ENCODE assay signal across 14 mouse cellular contexts in genomic region chr16:4551885-4552284, GRCm38 (mm10). TPM values are rescaled to one million over a fixed set of nuclear protein-coding genes. Genes with fewer than 3 reads are reported as not detected.
DNase-seq lines count a peak whose midpoint lies in the region; ATAC-seq and TF ChIP-seq lines count a peak whose summit lies in the region.
"Had no signal": no experiment of that assay in that cellular context is flagged by ENCODE, and none has a peak within 500 bp of the region (broad histone marks: within the 10 kb centered on the region; RNA-seq: fewer than 3 reads in every experiment).

No protein-coding gene starts in this region.

- H3K9ac ChIP-seq in intestine, embryonic 14.5 days (ENCODE audit: low read length): no peak overlapping the region
- H3K9ac ChIP-seq in intestine, postnatal 0 days (ENCODE audit: low read depth, low read length): no peak overlapping the region
- H3K9ac ChIP-seq in intestine, embryonic 16.5 days (ENCODE audit: low read depth, low read length): peak overlapping the region; percentile 55; the same call in 1 of the 2 replicates
- 0 out of 2 replicates have a peak overlapping the region, but pooled peaks have one; percentile 59 for H3K9ac ChIP-seq in liver, postnatal 0 days (replicated peaks)

- TF ChIP-seq EP300 in liver, postnatal 0 days (IDR thresholded peaks at IDR 0.05; ENCODE audit: low read depth): no peak

- no peaks in the 10 kb centered on the region for H3K9me3 ChIP-seq in intestine, embryonic 14.5 days (ENCODE audit: control insufficient read depth, low read length)
- no peaks in the 10 kb centered on the region for H3K9me3 ChIP-seq in intestine, postnatal 0 days (ENCODE audit: control insufficient read depth)
- no peaks in the 10 kb centered on the region for H3K9me3 ChIP-seq in embryonic facial prominence, embryonic 10.5 days
- no peaks in the 10 kb centered on the region for H3K9me3 ChIP-seq in intestine, embryonic 16.5 days (ENCODE audit: control insufficient read depth, low read length)
- no peaks in the 10 kb centered on the region for H3K9me3 ChIP-seq in liver, postnatal 0 days (ENCODE audit: low read length)
- H3K9me3 ChIP-seq: hindbrain, embryonic 13.5 days; neural tube, embryonic 13.5 days had no signal

- 0 out of 2 replicates have a peak overlapping the region, but pooled peaks have one; percentile 87 for H3K27ac ChIP-seq in intestine, embryonic 14.5 days (ENCODE audit: low read depth)
- H3K27ac ChIP-seq in intestine, postnatal 0 days (ENCODE audit: low read depth, low read length): no peak overlapping the region
- H3K27ac ChIP-seq in embryonic facial prominence, embryonic 10.5 days (replicated peaks): peak overlapping the region; percentile 89
- H3K27ac ChIP-seq in intestine, embryonic 16.5 days (ENCODE audit: low read length): peak overlapping the region; percentile 92
- no peak overlapping the region for H3K27ac ChIP-seq in liver, postnatal 0 days (ENCODE audit: low read depth)
- no peak overlapping the region for H3K27ac ChIP-seq in thymus, adult 2 months (ENCODE audit: control insufficient read depth, insufficient read depth, low read length)
- H3K27ac ChIP-seq: hindbrain, embryonic 13.5 days had no signal

- WGBS in intestine, embryonic 14.5 days: 88% methylated on average over 12 of the region's 12 CpGs
- WGBS in intestine, postnatal 0 days: 87% methylated on average over 12 of the region's 12 CpGs
- WGBS in embryonic facial prominence, embryonic 10.5 days: 91% methylated on average over 12 of the region's 12 CpGs
- WGBS in intestine, embryonic 16.5 days: 87% methylated on average over 12 of the region's 12 CpGs
- 84% methylated on average over 12 of the region's 12 CpGs for WGBS in liver, postnatal 0 days (ENCODE audit: insufficient replicate concordance)
- WGBS in thymus, adult 2 months: 97% methylated on average over 12 of the region's 12 CpGs

- no peak for DNase-seq in intestine, embryonic 14.5 days (ENCODE audit: low spot score)
- DNase-seq in embryonic facial prominence, embryonic 10.5 days (ENCODE audit: low spot score): no peak
- DNase-seq in liver, postnatal 0 days: no peak
- DNase-seq in thymus, adult 2 months: no peak
- DNase-seq in left cerebral cortex, adult 8-10 months (ENCODE audit: low spot score in 2 of 2): no peak
- DNase-seq: adrenal gland, adult 2 months; cerebellum, postnatal 25 days; kidney, adult 9 months; lung, postnatal 36 days had no signal

- no peak overlapping the region for H3K4me3 ChIP-seq in intestine, embryonic 14.5 days (ENCODE audit: low read depth, low read length)
- H3K4me3 ChIP-seq in intestine, postnatal 0 days (ENCODE audit: low read depth, low read length): no peak overlapping the region
- peak overlapping the region; percentile 42; the same call in 1 of the 2 replicates for H3K4me3 ChIP-seq in embryonic facial prominence, embryonic 10.5 days
- no peak overlapping the region for H3K4me3 ChIP-seq in intestine, embryonic 16.5 days (ENCODE audit: low read length)
- no peak overlapping the region for H3K4me3 ChIP-seq in liver, postnatal 0 days (ENCODE audit: low read depth, low read length)
- no peak overlapping the region for H3K4me3 ChIP-seq in thymus, adult 2 months (ENCODE audit: control insufficient read depth, insufficient read depth, low read length)
- H3K4me3 ChIP-seq: hindbrain, embryonic 13.5 days; neural tube, embryonic 13.5 days had no signal

- H3K27me3 ChIP-seq in intestine, embryonic 14.5 days (replicated peaks; ENCODE audit: control insufficient read depth, insufficient read depth, low read length): no peaks in the 10 kb centered on the region
- H3K27me3 ChIP-seq in intestine, postnatal 0 days (replicated peaks; ENCODE audit: control insufficient read depth, insufficient read depth, low read length): no peaks in the 10 kb centered on the region
- no peaks in the 10 kb centered on the region for H3K27me3 ChIP-seq in embryonic facial prominence, embryonic 10.5 days (replicated peaks; ENCODE audit: low read depth, poor library complexity, severe bottlenecking)
- no peaks in the 10 kb centered on the region for H3K27me3 ChIP-seq in intestine, embryonic 16.5 days (replicated peaks; ENCODE audit: control insufficient read depth, insufficient read depth, low read length)
- no peaks in the 10 kb centered on the region for H3K27me3 ChIP-seq in liver, postnatal 0 days (ENCODE audit: insufficient read depth, low read length)
- no peaks in the 10 kb centered on the region for H3K27me3 ChIP-seq in thymus, adult 2 months (ENCODE audit: control insufficient read depth, insufficient read depth, low read length)
- H3K27me3 ChIP-seq: hindbrain, embryonic 13.5 days; neural tube, embryonic 13.5 days had no signal

- ATAC-seq in intestine, embryonic 14.5 days (replicated peaks; ENCODE audit: low FRiP score, low TSS enrichment, low read depth): no peak
- ATAC-seq in intestine, postnatal 0 days: no peak
- ATAC-seq in intestine, embryonic 16.5 days: no peak
- no peak for ATAC-seq in liver, postnatal 0 days
- ATAC-seq: CD4-positive, CD25-positive, alpha-beta regulatory T cell, adult 4 months had no signal

- H3K4me2 ChIP-seq in intestine, embryonic 14.5 days (ENCODE audit: low read length): no peak overlapping the region
- no peak overlapping the region for H3K4me2 ChIP-seq in intestine, postnatal 0 days (replicated peaks; ENCODE audit: low read depth)
- no peak overlapping the region for H3K4me2 ChIP-seq in intestine, embryonic 16.5 days (ENCODE audit: low read depth, low read length)
- H3K4me2 ChIP-seq in liver, postnatal 0 days (ENCODE audit: low read depth, low read length): peak overlapping the region; percentile 67; the same call in 1 of the 2 replicates
- H3K4me2 ChIP-seq: hindbrain, embryonic 13.5 days; neural tube, embryonic 13.5 days had no signal

- peaks cover 31% of the 10 kb centered on the region for H3K4me1 ChIP-seq in intestine, embryonic 14.5 days (replicated peaks; ENCODE audit: control insufficient read depth, insufficient read depth, low read length)
- H3K4me1 ChIP-seq in intestine, postnatal 0 days (replicated peaks; ENCODE audit: control insufficient read depth, insufficient read depth, low read length): peaks cover 16% of the 10 kb centered on the region
- peaks cover 45% of the 10 kb centered on the region for H3K4me1 ChIP-seq in embryonic facial prominence, embryonic 10.5 days
- peaks cover 37% of the 10 kb centered on the region for H3K4me1 ChIP-seq in intestine, embryonic 16.5 days (ENCODE audit: control insufficient read depth, insufficient read depth, low read length)
- H3K4me1 ChIP-seq in liver, postnatal 0 days (ENCODE audit: insufficient read depth): peaks cover 38% of the 10 kb centered on the region
- H3K4me1 ChIP-seq in thymus, adult 2 months (replicated peaks; ENCODE audit: control insufficient read depth, insufficient read depth, low read length): peaks cover 12% of the 10 kb centered on the region; the same call in 1 of the 2 replicates

- TF ChIP-seq POLR2A in thymus, adult 2 months (IDR thresholded peaks at IDR 0.05; ENCODE audit: control insufficient read depth, extremely low read depth, insufficient read depth, low read length, poor library complexity): no peak

- H3K36me3 ChIP-seq in intestine, embryonic 14.5 days (ENCODE audit: control insufficient read depth, insufficient read depth, low read length): peaks cover 43% of the 10 kb centered on the region
- peaks cover 8% of the 10 kb centered on the region for H3K36me3 ChIP-seq in intestine, postnatal 0 days (ENCODE audit: control insufficient read depth, insufficient read depth)
- H3K36me3 ChIP-seq in embryonic facial prominence, embryonic 10.5 days (replicated peaks): peaks cover 69% of the 10 kb centered on the region
- no peaks in the 10 kb centered on the region for H3K36me3 ChIP-seq in intestine, embryonic 16.5 days (ENCODE audit: control insufficient read depth, insufficient read depth, low read length)
- peaks cover 26% of the 10 kb centered on the region for H3K36me3 ChIP-seq in liver, postnatal 0 days (replicated peaks; ENCODE audit: insufficient read depth, low read length)
- H3K36me3 ChIP-seq in thymus, adult 2 months (ENCODE audit: control insufficient read depth, insufficient read depth, low read length): peaks cover 5% of the 10 kb centered on the region; the same call in 1 of the 2 replicates

- no peak for TF ChIP-seq CTCF in intestine, postnatal 0 days (IDR thresholded peaks at IDR 0.05; ENCODE audit: low read depth)
- no peak for TF ChIP-seq CTCF in liver, postnatal 0 days (IDR thresholded peaks at IDR 0.05; ENCODE audit: low read depth)
- TF ChIP-seq CTCF in thymus, adult 2 months (IDR thresholded peaks at IDR 0.05; ENCODE audit: borderline replicate concordance, control insufficient read depth, extremely low read depth, insufficient read depth, low read length, poor library complexity): no peak

RNA-seq across cellular contexts. Expression of gene Tfap4, which starts 7.8 kb away (rescaled TPM):
- 27.6 and 30.0 TPM in 2 replicates for polyA plus RNA-seq in intestine, embryonic 14.5 days (2014; fragmentation: Nextera tagmentation; extraction: Ambion mirVana)
- polyA plus RNA-seq in intestine, postnatal 0 days (2015; fragmentation: Nextera tagmentation; extraction: Ambion mirVana): 9.3 and 10.8 TPM in 2 replicates
- 37.7 and 39.5 TPM in 2 replicates for polyA plus RNA-seq in embryonic facial prominence, embryonic 10.5 days (2016; fragmentation: Nextera tagmentation; extraction: Ambion mirVana)
- 23.0 and 26.5 TPM in 2 replicates for polyA plus RNA-seq in intestine, embryonic 16.5 days (2015; fragmentation: Nextera tagmentation; extraction: Ambion mirVana)
- polyA plus RNA-seq in liver, postnatal 0 days (2015; fragmentation: Nextera tagmentation; extraction: Ambion mirVana): 3.9 and 5.6 TPM in 2 replicates
- polyA plus RNA-seq in thymus, adult 2 months (2012; rRNA removed): 12.0 and 13.5 TPM in 2 replicates
- total RNA-seq in left cerebral cortex, adult 8-10 months (2022): 1 to 10 TPM; 5.5 to 8.1 (median 6.9) TPM

RNA-seq across cellular contexts. Expression of gene Srl, which starts 10.3 kb away (rescaled TPM):
- polyA plus RNA-seq in intestine, embryonic 14.5 days (2014; fragmentation: Nextera tagmentation; extraction: Ambion mirVana): 13.1 and 15.3 TPM in 2 replicates
- 2.2 and 2.4 TPM in 2 replicates for polyA plus RNA-seq in intestine, postnatal 0 days (2015; fragmentation: Nextera tagmentation; extraction: Ambion mirVana)
- 25.5 and 26.6 TPM in 2 replicates for polyA plus RNA-seq in embryonic facial prominence, embryonic 10.5 days (2016; fragmentation: Nextera tagmentation; extraction: Ambion mirVana)
- 8.0 and 8.5 TPM in 2 replicates for polyA plus RNA-seq in intestine, embryonic 16.5 days (2015; fragmentation: Nextera tagmentation; extraction: Ambion mirVana)
- 1.00 and 3.0 TPM in 2 replicates for polyA plus RNA-seq in liver, postnatal 0 days (2015; fragmentation: Nextera tagmentation; extraction: Ambion mirVana)
- 5.3 and 12.1 TPM in 2 replicates for polyA plus RNA-seq in thymus, adult 2 months (2012; rRNA removed)
- 1 to 10 TPM; 3.6 to 7.4 (median 5.1) TPM for total RNA-seq in left cerebral cortex, adult 8-10 months (2022)

RNA-seq across cellular contexts. Expression of gene Glis2, which starts 42.6 kb away (rescaled TPM):
- 29.0 and 31.0 TPM in 2 replicates for polyA plus RNA-seq in intestine, embryonic 14.5 days (2014; fragmentation: Nextera tagmentation; extraction: Ambion mirVana)
- 9.2 and 10.5 TPM in 2 replicates for polyA plus RNA-seq in intestine, postnatal 0 days (2015; fragmentation: Nextera tagmentation; extraction: Ambion mirVana)
- polyA plus RNA-seq in embryonic facial prominence, embryonic 10.5 days (2016; fragmentation: Nextera tagmentation; extraction: Ambion mirVana): 22.2 and 22.3 TPM in 2 replicates
- polyA plus RNA-seq in intestine, embryonic 16.5 days (2015; fragmentation: Nextera tagmentation; extraction: Ambion mirVana): 14.5 and 18.1 TPM in 2 replicates
- 1.7 and 1.9 TPM in 2 replicates for polyA plus RNA-seq in liver, postnatal 0 days (2015; fragmentation: Nextera tagmentation; extraction: Ambion mirVana)
- polyA plus RNA-seq in thymus, adult 2 months (2012; rRNA removed): 11.8 and 14.3 TPM in 2 replicates
- total RNA-seq in left cerebral cortex, adult 8-10 months (2022): 10 to 100 TPM; 11.1 to 20.7 (median 16.6) TPM

Comparison
In these comparisons a context has a peak if more than half of its experiments do, and no peak if none do; other contexts are left out.
1. H3K27ac ChIP-seq: peak in intestine, embryonic 14.5 days (single experiment), embryonic facial prominence, embryonic 10.5 days (single experiment) and intestine, embryonic 16.5 days (single experiment); none in intestine, postnatal 0 days (single experiment), liver, postnatal 0 days (single experiment) and thymus, adult 2 months (single experiment).
2. H3K9ac ChIP-seq: peak in intestine, embryonic 16.5 days (single experiment) and liver, postnatal 0 days (single experiment); none in intestine, embryonic 14.5 days (single experiment) and intestine, postnatal 0 days (single experiment).